Comparison of ENCODE assay signal across 26 mouse cellular contexts in the genomic region with DNA sequence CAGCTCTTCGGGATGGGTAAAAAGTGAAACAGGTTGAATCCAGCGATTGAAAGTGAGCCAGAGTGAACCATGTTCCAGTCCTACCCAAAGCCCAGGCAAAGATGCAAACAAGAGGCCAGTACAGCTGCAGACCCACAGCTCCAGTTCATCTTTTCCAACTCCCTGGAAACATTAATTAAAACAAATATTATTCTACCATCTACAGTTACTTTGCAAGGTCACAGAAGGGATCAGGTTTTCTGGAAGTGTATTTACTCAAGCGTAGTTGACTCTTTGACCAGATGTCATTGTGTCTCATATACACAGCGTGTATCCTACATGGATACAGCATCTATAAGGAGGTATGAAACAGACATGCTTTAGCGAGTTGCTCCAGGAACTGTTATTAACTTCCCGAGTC.
DNase-seq lines count a peak whose midpoint lies in the region; ATAC-seq and TF ChIP-seq lines count a peak whose summit lies in the region.
"Had no signal": no experiment of that assay in that cellular context is flagged by ENCODE, and none has a peak within 500 bp of the region (broad histone marks: within the 10 kb centered on the region; RNA-seq: fewer than 3 reads in every experiment).

No protein-coding gene starts in this region.

- TF ChIP-seq CTCF in kidney, postnatal 0 days (IDR thresholded peaks at IDR 0.05; ENCODE audit: low read depth) = no peak
- TF ChIP-seq CTCF in kidney, adult 2 months (conservative IDR thresholded peaks at IDR 0.05; ENCODE audit: insufficient read depth, insufficient read length, low read depth, low read length) = no peak
- no peak for TF ChIP-seq CTCF in intestine, postnatal 0 days (IDR thresholded peaks at IDR 0.05; ENCODE audit: low read depth)

- no peaks in the 10 kb centered on the region for H3K36me3 ChIP-seq in kidney, embryonic 14.5 days (ENCODE audit: control insufficient read depth, insufficient read depth, low read length)
- H3K36me3 ChIP-seq in kidney, postnatal 0 days (ENCODE audit: insufficient read depth, low read length) = no peaks in the 10 kb centered on the region
- no peaks in the 10 kb centered on the region for H3K36me3 ChIP-seq in kidney, adult 2 months (ENCODE audit: control insufficient read depth, insufficient read depth, low read length)
- H3K36me3 ChIP-seq in intestine, postnatal 0 days (ENCODE audit: control insufficient read depth, insufficient read depth) = no peaks in the 10 kb centered on the region
- H3K36me3 ChIP-seq: forebrain, embryonic 10.5 days; heart, embryonic 10.5 days; heart, embryonic 13.5 days; hindbrain, embryonic 10.5 days; hindbrain, embryonic 13.5 days had no signal

- DNase-seq in kidney, postnatal 10 days = no peak
- peak; percentile 79 for DNase-seq in kidney, postnatal 0 days (ENCODE audit: low spot score)
- DNase-seq in kidney, adult 2 months = no peak
- peak; percentile 28 for DNase-seq in embryo, embryonic 10.5 days (ENCODE audit: low spot score)
- DNase-seq in mesoderm, embryonic 11.5 days (ENCODE audit: low read depth, low spot score) = peak; percentile 36
- no peak for DNase-seq in heart, postnatal 36 days
- DNase-seq: adrenal gland, adult 8-10 months; adrenal gland, postnatal 25 days; cerebellum, adult 18-20 months; cerebellum, adult 9-10 months; cerebellum, postnatal 14 days; gastrocnemius, postnatal 10 days; gastrocnemius, postnatal 36 days; heart, adult 2 months had no signal

- no peak for TF ChIP-seq POLR2A in kidney, adult 2 months (IDR thresholded peaks at IDR 0.05; ENCODE audit: low read depth, low read length)

- intact Hi-C loops in heart, postnatal 36 days (cut with DNase I) = no loop called here

- peak; percentile 89 for ATAC-seq in kidney, embryonic 14.5 days (ENCODE audit: low FRiP score, low TSS enrichment)
- peak; percentile 66; the same call in 1 of the 2 replicates for ATAC-seq in kidney, postnatal 0 days (replicated peaks; ENCODE audit: low FRiP score, low read depth)
- no peak for ATAC-seq in intestine, postnatal 0 days
- ATAC-seq: activated CD4-positive, CD25-positive, alpha-beta regulatory T cell, adult 4 months; CD4-positive, CD25-positive, alpha-beta regulatory T cell, adult 4 months; forebrain, embryonic 13.5 days; forebrain, embryonic 16.5 days; hindbrain, embryonic 16.5 days had no signal

- H3K27ac ChIP-seq in kidney, embryonic 14.5 days (ENCODE audit: low read depth, low read length) = no peak overlapping the region
- H3K27ac ChIP-seq in kidney, postnatal 0 days = no peak overlapping the region
- no peak overlapping the region for H3K27ac ChIP-seq in kidney, adult 2 months (ENCODE audit: insufficient read depth, low read depth, low read length)
- no peak overlapping the region for H3K27ac ChIP-seq in intestine, postnatal 0 days (ENCODE audit: low read depth, low read length)
- H3K27ac ChIP-seq: forebrain, embryonic 10.5 days; forebrain, embryonic 13.5 days; heart, adult 2 months; heart, embryonic 10.5 days; heart, embryonic 13.5 days; hindbrain, embryonic 10.5 days; hindbrain, embryonic 13.5 days had no signal

- no peak overlapping the region for H3K9ac ChIP-seq in kidney, embryonic 14.5 days (ENCODE audit: low read depth, low read length)
- H3K9ac ChIP-seq in kidney, postnatal 0 days (ENCODE audit: low read depth, low read length) = no peak overlapping the region
- H3K9ac ChIP-seq in intestine, postnatal 0 days (ENCODE audit: low read depth, low read length) = no peak overlapping the region
- H3K9ac ChIP-seq: forebrain, embryonic 13.5 days; heart, embryonic 13.5 days; hindbrain, embryonic 13.5 days had no signal

- no peak overlapping the region for H3K4me3 ChIP-seq in kidney, embryonic 14.5 days (ENCODE audit: low read length)
- H3K4me3 ChIP-seq in kidney, postnatal 0 days (replicated peaks; ENCODE audit: low read depth, low read length) = no peak overlapping the region
- H3K4me3 ChIP-seq in kidney, adult 2 months (ENCODE audit: insufficient read depth, low read depth, low read length) = no peak overlapping the region
- no peak overlapping the region for H3K4me3 ChIP-seq in intestine, postnatal 0 days (ENCODE audit: low read depth, low read length)
- H3K4me3 ChIP-seq: forebrain, embryonic 10.5 days; forebrain, embryonic 13.5 days; heart, adult 2 months; heart, embryonic 10.5 days; heart, embryonic 13.5 days; hindbrain, embryonic 10.5 days; hindbrain, embryonic 13.5 days had no signal

- peaks cover 7% of the 10 kb centered on the region; the same call in 1 of the 2 replicates for H3K4me1 ChIP-seq in kidney, embryonic 14.5 days (ENCODE audit: control insufficient read depth, insufficient read depth, low read length)
- H3K4me1 ChIP-seq in kidney, postnatal 0 days (replicated peaks; ENCODE audit: insufficient read depth, low read length) = no peaks in the 10 kb centered on the region
- no peaks in the 10 kb centered on the region for H3K4me1 ChIP-seq in kidney, adult 2 months (ENCODE audit: control insufficient read depth, insufficient read depth, low read length)
- H3K4me1 ChIP-seq in intestine, postnatal 0 days (replicated peaks; ENCODE audit: control insufficient read depth, insufficient read depth, low read length) = no peaks in the 10 kb centered on the region
- H3K4me1 ChIP-seq: heart, embryonic 10.5 days; hindbrain, embryonic 10.5 days had no signal

- 22% methylated on average over 6 of the region's 6 CpGs for WGBS in kidney, embryonic 14.5 days
- WGBS in kidney, postnatal 0 days = 31% methylated on average over 6 of the region's 6 CpGs
- 41% methylated on average over 6 of the region's 6 CpGs for WGBS in kidney, adult 2 months
- 81% methylated on average over 6 of the region's 6 CpGs for whole genome bisulfite sequencing in intestine, postnatal 0 days

- H3K27me3 ChIP-seq in kidney, embryonic 14.5 days (ENCODE audit: control insufficient read depth, insufficient read depth, low read length) = no peaks in the 10 kb centered on the region
- H3K27me3 ChIP-seq in kidney, postnatal 0 days (ENCODE audit: insufficient read depth, low read length) = no peaks in the 10 kb centered on the region
- no peaks in the 10 kb centered on the region for H3K27me3 ChIP-seq in kidney, adult 2 months (replicated peaks; ENCODE audit: control insufficient read depth, insufficient read depth, low read length)
- no peaks in the 10 kb centered on the region for H3K27me3 ChIP-seq in intestine, postnatal 0 days (replicated peaks; ENCODE audit: control insufficient read depth, insufficient read depth, low read length)
- H3K27me3 ChIP-seq: forebrain, embryonic 13.5 days; heart, embryonic 13.5 days; hindbrain, embryonic 13.5 days had no signal

- H3K9me3 ChIP-seq in kidney, embryonic 14.5 days (ENCODE audit: control insufficient read depth, low read length) = no peaks in the 10 kb centered on the region
- H3K9me3 ChIP-seq in kidney, postnatal 0 days (replicated peaks; ENCODE audit: low read length) = no peaks in the 10 kb centered on the region
- H3K9me3 ChIP-seq in intestine, postnatal 0 days (ENCODE audit: control insufficient read depth) = no peaks in the 10 kb centered on the region
- H3K9me3 ChIP-seq: forebrain, embryonic 10.5 days; forebrain, embryonic 13.5 days; heart, embryonic 10.5 days; heart, embryonic 13.5 days; hindbrain, embryonic 10.5 days; hindbrain, embryonic 13.5 days had no signal

- no peak overlapping the region for H3K4me2 ChIP-seq in kidney, embryonic 14.5 days (replicated peaks; ENCODE audit: low read depth, low read length)
- H3K4me2 ChIP-seq in kidney, postnatal 0 days (ENCODE audit: low read length) = no peak overlapping the region
- no peak overlapping the region for H3K4me2 ChIP-seq in intestine, postnatal 0 days (replicated peaks; ENCODE audit: low read depth)
- H3K4me2 ChIP-seq: forebrain, embryonic 13.5 days; heart, embryonic 13.5 days; hindbrain, embryonic 13.5 days had no signal

Comparison
In these comparisons a context has a peak if more than half of its experiments do, and no peak if none do; other contexts are left out.
1. DNase-seq: peak in kidney, postnatal 0 days (single experiment), embryo, embryonic 10.5 days (single experiment) and mesoderm, embryonic 11.5 days (single experiment); none in kidney, postnatal 10 days (single experiment), kidney, adult 2 months (single experiment) and heart, postnatal 36 days (0 of 2).